Mouse (Mus musculus) bone marrow, adult 2 months (tissue): Measurements from ENCODE around the gene Hsf5.

Experiments used
- CTCF ChIP-seq: fragments of 200-500 bp; IDR thresholded peaks from 2 replicates; pipeline ENCODE4 v1.5.1; 2011; ENCODE audit warnings: low read length, control low read depth; ENCODE audit not compliant: control insufficient read depth, insufficient read depth
- POLR2A ChIP-seq: fragments of 200-500 bp; IDR thresholded peaks from 2 replicates; pipeline ENCODE4 v1.6.1; 2011; ENCODE audit warnings: low read depth, mild to moderate bottlenecking, control low read depth, low read length, borderline replicate concordance; ENCODE audit not compliant: control insufficient read depth

GRCm38 (mm10) chr11:87673282-87673681 is 56.3 kb downstream of the Hsf5 start:
- no peak for TF ChIP-seq CTCF
- no peak for TF ChIP-seq POLR2A
